Mouse (Mus musculus) heart, postnatal 0 days (tissue): Measurements from ENCODE around the gene Slc16a9.

Source experiments
- CTCF ChIP-seq: IDR thresholded peaks from 2 replicates; pipeline ENCODE4 v1.5.1; 2016; ENCODE audit warnings: antibody characterized with exemption, control low read depth, low read depth
- EP300 ChIP-seq: IDR thresholded peaks from 2 replicates; pipeline ENCODE4 v1.6.1; 2016; ENCODE audit warnings: antibody characterized with exemption, low read depth

DNA sequence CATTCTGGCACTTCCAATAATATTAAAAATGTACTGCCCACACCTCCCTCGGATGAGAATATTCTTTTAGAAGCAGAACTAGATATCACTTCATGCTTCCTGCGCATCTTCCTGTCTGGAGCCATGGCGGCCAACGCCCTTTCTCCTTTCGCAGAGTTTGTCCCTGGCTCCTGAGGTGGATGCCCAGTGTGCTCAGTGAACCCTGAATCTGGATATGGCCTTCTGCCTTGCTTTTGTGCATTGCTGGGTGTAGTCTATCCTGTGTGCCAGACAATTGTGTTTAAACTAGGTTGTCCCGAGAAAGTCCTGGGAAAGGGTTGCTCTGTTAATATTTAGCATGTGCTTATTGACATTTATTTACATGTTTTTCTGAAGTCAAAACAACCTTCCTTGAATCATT lies 71.0 kb downstream of the Slc16a9 start:
- no peak for TF ChIP-seq CTCF
- no peak for TF ChIP-seq EP300
